Mouse (Mus musculus) olfactory bulb, adult 2 months (tissue): ENCODE measurements around the gene Eif4e3.

Source experiments
- CTCF ChIP-seq: fragments of 200-500 bp; IDR thresholded peaks from 2 replicates; pipeline ENCODE4 v1.5.1; 2012; ENCODE audit warnings: low read depth, mild to moderate bottlenecking, low read length, moderate library complexity; ENCODE audit not compliant: insufficient read depth
- POLR2A ChIP-seq: fragments of 200-500 bp; IDR thresholded peaks from 2 replicates; pipeline ENCODE4 v1.6.1; 2012; ENCODE audit warnings: mild to moderate bottlenecking, low read depth, low read length, moderate library complexity; ENCODE audit not compliant: insufficient read depth

- TF ChIP-seq CTCF = no peak
- no peak for TF ChIP-seq POLR2A
Observed at GRCm38 (mm10) chr6:99715913-99716312, 49.3 kb upstream of the Eif4e3 start.
